Mouse (Mus musculus) liver, embryonic 14.5 days (tissue): Measurements from ENCODE around the gene Sf3b3.

ENCODE experiments used
- CTCF ChIP-seq: IDR thresholded peaks from 2 replicates; pipeline ENCODE4 v1.5.1; 2016; ENCODE audit warnings: antibody characterized with exemption, low read depth, control low read depth
- EP300 ChIP-seq: IDR thresholded peaks from 2 replicates; pipeline ENCODE4 v1.6.1; 2016; ENCODE audit warnings: antibody characterized with exemption, low read depth

DNA sequence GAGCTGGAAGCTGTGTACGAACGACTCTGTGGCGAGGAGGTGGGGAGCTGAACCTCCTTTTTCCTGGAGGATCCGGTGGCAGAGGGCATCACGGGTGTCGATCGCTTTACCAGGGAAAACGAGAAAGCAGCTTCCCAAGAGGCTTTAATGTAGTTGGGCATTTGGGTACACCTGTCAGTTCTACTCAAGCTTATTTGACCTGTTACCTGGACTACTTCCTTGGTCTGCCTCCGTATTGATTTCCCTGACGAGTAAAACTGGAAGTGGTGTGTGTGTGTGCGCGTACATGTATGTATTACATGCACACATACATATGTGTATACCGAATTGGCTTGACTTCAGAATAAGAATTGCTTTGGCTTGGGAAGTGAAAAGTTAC, 573 bp upstream of the Sf3b3 start:
- no peak for TF ChIP-seq CTCF
- no peak for TF ChIP-seq EP300
